Mouse (Mus musculus) testis, adult 2 months (tissue): ENCODE measurements around the gene Bcl3.

Source experiments
- CTCF ChIP-seq: fragments of 200-500 bp; IDR thresholded peaks from 2 replicates; pipeline ENCODE4 v1.5.1; 2012; ENCODE audit warnings: low read depth, mild to moderate bottlenecking, inconsistent platforms, low read length, moderate library complexity; ENCODE audit not compliant: control insufficient read depth, insufficient read depth, insufficient replicate concordance
- POLR2A ChIP-seq: fragments of 200-500 bp; IDR thresholded peaks from 2 replicates; pipeline ENCODE4 v1.6.1; 2012; ENCODE audit warnings: low read depth, mild to moderate bottlenecking, inconsistent platforms, low read length, moderate library complexity; ENCODE audit not compliant: control insufficient read depth

GRCm38 (mm10) chr7:19779903-19780302, 42.7 kb downstream of the Bcl3 start:
- TF ChIP-seq POLR2A: no peak
- peak; percentile 66; the same call in 1 of the 2 replicates for TF ChIP-seq CTCF
